Mouse (Mus musculus): Measurements from ENCODE around the gene Csmd2. TPM values are rescaled to one million over a fixed set of nuclear protein-coding genes. Genes with fewer than 3 reads are reported as not detected.

Csmd2 gene
- polyA plus RNA-seq, 1 experiment from 2014 or later: 0.21 TPM

- no peaks in the 10 kb centered on the region for H3K27me3 ChIP-seq
- H3K36me3 ChIP-seq: no peaks in the 10 kb centered on the region
- no peak overlapping the region for H3K27ac ChIP-seq
- H3K9me3 ChIP-seq: no peaks in the 10 kb centered on the region
- no peak overlapping the region for H3K4me3 ChIP-seq (replicated peaks)
- WGBS: 67% methylated on average over 7 of the region's 7 CpGs
- H3K4me1 ChIP-seq (replicated peaks): no peaks in the 10 kb centered on the region
- H3K4me2 ChIP-seq: no peak overlapping the region
- ATAC-seq (ENCODE audit: insufficient number of reproducible peaks, insufficient read depth, low FRiP score, low TSS enrichment, low read depth): no peak
- H3K9ac ChIP-seq (replicated peaks): no peak overlapping the region
These were observed 128.7 kb downstream of the Csmd2 start for GRCm38 (mm10) chr4:128116331-128116730.

DNA sequence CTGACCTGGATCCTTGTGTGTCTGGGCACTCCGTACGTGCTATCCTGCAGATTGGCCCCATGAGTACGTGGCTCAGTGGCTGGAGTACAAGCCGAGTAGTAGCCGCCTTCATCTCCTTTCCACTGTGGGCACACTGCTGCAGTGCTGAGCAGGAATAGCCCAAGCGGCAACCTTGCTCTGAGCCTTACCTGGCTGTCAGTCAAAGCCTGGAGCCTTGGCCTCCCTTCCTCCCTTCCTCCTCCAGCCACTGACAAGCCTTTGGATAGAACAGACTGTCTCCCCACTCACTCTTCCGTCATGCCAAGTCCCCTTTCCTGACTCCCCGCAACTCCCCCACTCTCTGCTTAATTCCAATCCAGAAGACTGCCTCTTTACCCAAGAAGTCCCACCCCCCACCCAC is 135.6 kb downstream of the Csmd2 start:
- 73% methylated on average over 8 of the region's 8 CpGs for WGBS

GRCm38 (mm10) chr4:128124738-128125137 is 137.1 kb downstream of the Csmd2 start:
- no peaks in the 10 kb centered on the region for H3K4me1 ChIP-seq (replicated peaks)
- H3K36me3 ChIP-seq: no peaks in the 10 kb centered on the region
- H3K27ac ChIP-seq: no peak overlapping the region
- no peak overlapping the region for H3K4me3 ChIP-seq (replicated peaks)
- no peak overlapping the region for H3K4me2 ChIP-seq
- H3K9me3 ChIP-seq: peaks cover 5% of the 10 kb centered on the region; the same call in 1 of the 2 replicates
- 86% methylated on average over 4 of the region's 4 CpGs for WGBS
- no peak for ATAC-seq (ENCODE audit: insufficient number of reproducible peaks, insufficient read depth, low FRiP score, low TSS enrichment, low read depth)
- H3K9ac ChIP-seq (replicated peaks): no peak overlapping the region
- no peaks in the 10 kb centered on the region for H3K27me3 ChIP-seq

More for the DNA sequence above, 135.6 kb downstream of the Csmd2 start:
- Histone ChIP-seq H3K36me3 (no peaks in the 10 kb centered on the region), H3K9ac (replicated peaks) (no peak overlapping the region), H3K4me3 (replicated peaks) (no peak overlapping the region), H3K27me3 (no peaks in the 10 kb centered on the region), H3K9me3 (peaks cover 5% of the 10 kb centered on the region; the same call in 1 of the 2 replicates), H3K4me2 (no peak overlapping the region), H3K27ac (no peak overlapping the region), H3K4me1 (replicated peaks) (no peaks in the 10 kb centered on the region)
- ATAC-seq (ENCODE audit: insufficient number of reproducible peaks, insufficient read depth, low FRiP score, low TSS enrichment, low read depth): no peak

- no peak overlapping the region for H3K4me3 ChIP-seq (replicated peaks)
- no peaks in the 10 kb centered on the region for H3K36me3 ChIP-seq
- no peak for ATAC-seq (ENCODE audit: insufficient number of reproducible peaks, insufficient read depth, low FRiP score, low TSS enrichment, low read depth)
- H3K9ac ChIP-seq (replicated peaks): no peak overlapping the region
- H3K4me2 ChIP-seq: no peak overlapping the region
- WGBS: 80% methylated on average over 6 of the region's 6 CpGs
- H3K27me3 ChIP-seq: no peaks in the 10 kb centered on the region
- H3K9me3 ChIP-seq: peaks cover 5% of the 10 kb centered on the region; the same call in 1 of the 2 replicates
- no peak overlapping the region for H3K27ac ChIP-seq
- no peaks in the 10 kb centered on the region for H3K4me1 ChIP-seq (replicated peaks)
These were observed 140.9 kb downstream of the Csmd2 start for GRCm38 (mm10) chr4:128128546-128128945.

DNA sequence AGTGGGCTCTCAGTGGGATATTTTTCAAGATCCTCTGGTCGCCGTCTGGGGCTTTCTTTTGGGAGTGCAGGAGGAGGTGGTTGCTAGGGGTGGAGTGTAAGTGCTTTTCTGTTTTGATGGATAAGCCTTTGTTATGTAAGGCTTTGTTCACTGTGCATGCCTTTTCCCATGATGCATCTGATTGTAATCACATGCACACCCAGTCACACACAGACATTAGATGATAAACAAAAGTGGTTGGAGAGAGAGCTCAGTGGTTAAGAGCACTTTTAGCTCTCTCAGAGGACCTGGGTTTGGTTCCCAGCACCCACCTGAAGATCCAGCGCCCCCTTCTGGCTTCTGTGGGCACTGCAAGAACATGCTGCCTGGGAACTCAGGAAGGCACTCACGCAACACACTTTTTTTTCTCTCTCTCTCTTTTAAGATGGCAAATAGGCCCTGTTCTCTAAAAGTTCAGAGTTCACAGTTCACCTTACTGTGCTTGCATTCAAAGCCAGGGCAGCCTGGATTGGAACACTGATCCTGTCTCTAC is 143.0 kb downstream of the Csmd2 start:
- Histone ChIP-seq H3K27me3 (0 out of 2 replicates have a peak, but pooled peaks cover 3% of the 10 kb centered on the region), H3K4me2 (no peak overlapping the region), H3K4me3 (replicated peaks) (no peak overlapping the region), H3K36me3 (no peaks in the 10 kb centered on the region), H3K9ac (replicated peaks) (no peak overlapping the region), H3K9me3 (no peaks in the 10 kb centered on the region; the same call in 1 of the 2 replicates), H3K4me1 (replicated peaks) (no peaks in the 10 kb centered on the region), H3K27ac (no peak overlapping the region)
- no peak for ATAC-seq (ENCODE audit: insufficient number of reproducible peaks, insufficient read depth, low FRiP score, low TSS enrichment, low read depth)
- 76% methylated on average over 4 of the region's 4 CpGs for WGBS

GRCm38 (mm10) chr4:128131666-128132065 is 144.0 kb downstream of the Csmd2 start:
- ATAC-seq (ENCODE audit: insufficient number of reproducible peaks, insufficient read depth, low FRiP score, low TSS enrichment, low read depth): no peak
- no peaks in the 10 kb centered on the region for H3K4me1 ChIP-seq (replicated peaks)
- H3K27ac ChIP-seq: no peak overlapping the region
- H3K9me3 ChIP-seq: peaks cover 5% of the 10 kb centered on the region; the same call in 1 of the 2 replicates
- H3K4me2 ChIP-seq: no peak overlapping the region
- WGBS: 92% methylated on average over 4 of the region's 4 CpGs
- H3K9ac ChIP-seq (replicated peaks): no peak overlapping the region
- H3K36me3 ChIP-seq: no peaks in the 10 kb centered on the region
- H3K27me3 ChIP-seq: 0 out of 2 replicates have a peak, but pooled peaks cover 3% of the 10 kb centered on the region
- no peak overlapping the region for H3K4me3 ChIP-seq (replicated peaks)

- Histone ChIP-seq H3K4me2 (no peak overlapping the region), H3K9me3 (peaks cover 5% of the 10 kb centered on the region; the same call in 1 of the 2 replicates), H3K4me3 (replicated peaks) (no peak overlapping the region), H3K36me3 (no peaks in the 10 kb centered on the region), H3K9ac (replicated peaks) (no peak overlapping the region), H3K27me3 (0 out of 2 replicates have a peak, but pooled peaks cover 3% of the 10 kb centered on the region), H3K27ac (no peak overlapping the region), H3K4me1 (replicated peaks) (no peaks in the 10 kb centered on the region)
- WGBS: 78% methylated on average over 11 of the region's 11 CpGs
- no peak for ATAC-seq (ENCODE audit: insufficient number of reproducible peaks, insufficient read depth, low FRiP score, low TSS enrichment, low read depth)
These were observed 145.4 kb downstream of the Csmd2 start for GRCm38 (mm10) chr4:128132876-128133646.

DNA sequence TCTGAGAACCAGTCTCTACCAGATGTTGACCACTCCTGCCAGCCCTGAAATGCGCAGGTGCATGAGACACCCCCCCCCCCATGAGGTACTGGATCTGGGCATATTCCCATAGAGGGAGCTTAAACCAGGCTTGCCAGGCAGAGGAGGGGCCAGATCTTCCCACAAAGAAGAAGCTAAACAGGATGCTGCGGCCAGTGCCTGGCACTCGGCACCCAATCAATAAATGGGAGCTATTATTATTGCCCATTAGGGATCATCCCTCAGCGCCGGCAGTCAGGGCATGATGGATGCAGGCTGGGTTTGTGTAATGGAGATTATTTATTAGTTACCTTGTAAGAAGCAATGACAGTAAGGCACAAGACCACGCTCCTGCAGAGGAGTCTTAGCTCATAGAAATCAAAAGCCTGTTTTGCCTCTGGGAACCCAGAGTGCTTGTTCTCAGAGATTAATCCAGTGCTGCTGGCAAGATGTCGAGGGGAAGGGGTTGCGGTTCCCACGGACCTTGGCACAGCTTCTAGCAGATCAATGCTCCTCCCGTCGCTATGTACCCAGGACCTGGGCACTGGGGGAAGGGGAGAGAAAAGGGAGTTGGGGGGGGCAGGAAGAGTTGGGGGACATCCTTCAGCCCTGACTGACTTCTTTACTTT is 146.8 kb downstream of the Csmd2 start:
- no peaks in the 10 kb centered on the region for H3K4me1 ChIP-seq (replicated peaks)
- no peak overlapping the region for H3K27ac ChIP-seq
- H3K27me3 ChIP-seq: 0 out of 2 replicates have a peak, but pooled peaks cover 3% of the 10 kb centered on the region
- no peak overlapping the region for H3K4me2 ChIP-seq
- WGBS: 81% methylated on average over 11 of the region's 11 CpGs
- peaks cover 5% of the 10 kb centered on the region; the same call in 1 of the 2 replicates for H3K9me3 ChIP-seq
- no peak overlapping the region for H3K4me3 ChIP-seq (replicated peaks)
- H3K9ac ChIP-seq (replicated peaks): no peak overlapping the region
- H3K36me3 ChIP-seq: no peaks in the 10 kb centered on the region
- ATAC-seq (ENCODE audit: insufficient number of reproducible peaks, insufficient read depth, low FRiP score, low TSS enrichment, low read depth): no peak

DNA sequence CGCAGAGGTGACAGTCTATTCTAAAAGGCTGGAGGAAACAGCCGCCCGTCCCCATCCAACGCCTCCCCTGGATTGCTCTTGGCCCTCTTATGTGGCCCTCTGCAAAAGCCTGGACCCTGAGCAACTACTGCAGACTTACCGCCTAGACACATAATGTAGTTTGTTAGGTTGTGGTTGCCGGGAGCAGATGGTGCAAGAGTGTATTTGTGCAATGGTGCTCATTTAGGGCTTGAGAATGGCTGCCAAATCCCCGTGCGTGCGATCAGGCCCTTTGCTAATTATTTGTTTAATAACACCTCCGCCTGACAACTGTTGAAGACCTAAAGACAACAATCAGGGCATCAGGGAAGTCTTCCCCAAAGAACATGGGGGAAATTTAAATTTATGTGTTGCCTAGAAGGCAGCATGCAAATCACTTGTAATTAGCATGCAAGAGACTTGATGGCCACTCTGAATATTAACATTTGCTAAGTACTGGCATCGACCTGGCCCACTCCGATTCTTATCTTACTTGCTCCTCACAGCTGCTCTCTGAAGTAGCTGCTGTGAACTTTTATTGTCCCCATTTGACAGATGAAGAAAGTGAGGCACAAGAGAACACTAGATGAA is 147.5 kb downstream of the Csmd2 start:
- Histone ChIP-seq H3K4me2 (no peak overlapping the region), H3K9me3 (peaks cover 5% of the 10 kb centered on the region; the same call in 1 of the 2 replicates), H3K4me1 (replicated peaks) (no peaks in the 10 kb centered on the region), H3K27ac (no peak overlapping the region), H3K9ac (replicated peaks) (no peak overlapping the region), H3K4me3 (replicated peaks) (no peak overlapping the region), H3K27me3 (0 out of 2 replicates have a peak, but pooled peaks cover 3% of the 10 kb centered on the region), H3K36me3 (no peaks in the 10 kb centered on the region)
- ATAC-seq (ENCODE audit: insufficient number of reproducible peaks, insufficient read depth, low FRiP score, low TSS enrichment, low read depth): no peak
- 65% methylated on average over 12 of the region's 12 CpGs for WGBS

- no peak overlapping the region for H3K27ac ChIP-seq
- no peak overlapping the region for H3K4me3 ChIP-seq (replicated peaks)
- no peaks in the 10 kb centered on the region for H3K4me1 ChIP-seq (replicated peaks)
- no peak overlapping the region for H3K9ac ChIP-seq (replicated peaks)
- no peaks in the 10 kb centered on the region for H3K27me3 ChIP-seq
- WGBS: 58% methylated on average over 2 of the region's 2 CpGs
- peaks cover 5% of the 10 kb centered on the region; the same call in 1 of the 2 replicates for H3K9me3 ChIP-seq
- ATAC-seq (ENCODE audit: insufficient number of reproducible peaks, insufficient read depth, low FRiP score, low TSS enrichment, low read depth): no peak
- no peak overlapping the region for H3K4me2 ChIP-seq
- no peaks in the 10 kb centered on the region for H3K36me3 ChIP-seq
These were observed 152.3 kb downstream of the Csmd2 start for GRCm38 (mm10) chr4:128139991-128140390.
